Mouse (Mus musculus): Measurements from ENCODE around the gene Bcas3.

The Bcas3 gene

DNA sequence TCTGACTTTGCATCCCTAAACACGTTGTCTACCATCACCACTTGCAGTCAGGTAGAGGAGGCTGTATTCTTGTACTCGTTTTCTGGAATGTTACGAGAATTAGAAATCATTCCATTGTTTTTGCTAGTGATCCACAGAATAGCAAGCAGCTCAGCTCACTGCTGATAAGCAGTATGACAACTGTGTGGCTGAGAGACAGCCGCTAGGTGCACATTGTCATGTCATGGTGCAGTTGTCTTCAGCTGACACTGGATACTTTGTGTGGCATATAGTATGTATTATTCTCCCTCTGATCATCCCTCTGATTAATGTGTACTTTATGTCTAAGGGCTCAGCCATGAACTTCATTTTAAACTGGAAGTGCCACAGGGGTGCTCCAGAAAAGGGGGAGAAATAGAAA is 190.3 kb downstream of the Bcas3 start:
- DNase-seq, result no peak

- no peak for DNase-seq
Observed at GRCm38 (mm10) chr11:85545602-85546001, 192.6 kb downstream of the Bcas3 start.

DNA sequence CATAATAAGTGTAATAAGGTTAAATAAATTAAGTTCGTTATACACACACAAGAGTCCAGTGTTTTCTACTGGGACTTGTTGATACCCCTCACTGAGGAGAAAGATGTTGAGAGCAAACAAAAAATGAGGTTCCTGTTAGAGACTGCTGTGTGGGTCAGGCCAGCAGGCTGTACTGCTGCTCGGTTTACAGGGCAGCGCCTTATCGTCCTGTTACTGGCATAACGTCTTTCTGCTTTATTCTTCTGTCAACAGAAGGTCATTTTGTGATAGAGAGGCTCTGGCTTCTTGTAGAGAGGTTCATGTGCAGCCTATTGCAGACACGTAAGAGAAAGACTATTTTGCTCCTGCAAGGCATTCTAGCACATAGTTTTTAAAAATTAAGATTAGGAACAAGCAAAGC is 195.0 kb downstream of the Bcas3 start:
- no peak for DNase-seq

GRCm38 (mm10) chr11:85549651-85550050 is 196.7 kb downstream of the Bcas3 start:
- no peak for DNase-seq

DNA sequence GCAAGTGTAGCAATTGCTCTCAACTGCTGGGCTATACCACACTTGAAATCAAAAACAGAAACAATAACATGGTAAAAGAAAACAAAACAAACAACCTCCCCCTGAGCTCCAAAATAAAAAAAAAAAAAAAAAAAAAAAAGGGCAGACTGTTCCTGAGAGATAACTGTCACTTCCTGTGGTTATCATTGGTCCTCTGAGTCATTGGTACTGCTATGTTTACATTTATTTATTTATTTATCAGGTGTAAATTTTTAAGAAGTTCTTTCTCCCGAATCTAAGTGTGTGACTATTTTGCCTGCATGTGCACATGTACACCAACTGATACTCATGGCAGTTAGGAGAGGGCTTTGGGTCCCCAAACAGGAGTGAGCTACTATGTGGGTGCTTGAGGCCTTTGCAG is 202.1 kb downstream of the Bcas3 start:
- DNase-seq, result no peak

- DNase-seq, result no peak
Observed at GRCm38 (mm10) chr11:85555721-85556120, 202.8 kb downstream of the Bcas3 start.

- no peak for DNase-seq
Observed at GRCm38 (mm10) chr11:85565068-85565467, 212.1 kb downstream of the Bcas3 start.

GRCm38 (mm10) chr11:85571040-85571439 is 218.1 kb downstream of the Bcas3 start:
- DNase-seq, result peak; percentile 8

- DNase-seq, result peak; percentile 58
Observed at GRCm38 (mm10) chr11:85571936-85572335, 219.0 kb downstream of the Bcas3 start.

GRCm38 (mm10) chr11:85572590-85572989 is 219.6 kb downstream of the Bcas3 start:
- no peak for DNase-seq

DNA sequence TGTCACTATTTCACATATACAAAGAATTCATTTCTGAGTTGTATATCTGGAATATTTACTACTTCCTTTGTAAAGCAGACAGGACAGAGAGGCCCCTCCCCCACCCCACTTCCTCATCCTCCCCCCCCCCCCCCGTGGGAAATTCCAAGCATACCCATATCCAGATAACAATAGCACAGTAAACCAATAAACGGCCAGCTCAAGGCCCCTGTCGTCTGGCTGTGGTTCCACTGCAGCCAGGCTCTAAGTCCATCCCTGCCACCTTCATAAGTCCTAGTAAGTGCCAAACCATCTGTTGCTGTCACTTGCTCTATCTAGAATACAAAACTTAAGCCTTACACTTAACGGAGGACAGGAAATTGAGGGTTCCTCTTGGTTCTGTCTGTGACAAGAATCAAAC is 221.5 kb downstream of the Bcas3 start:
- DNase-seq, result peak; percentile 48

DNA sequence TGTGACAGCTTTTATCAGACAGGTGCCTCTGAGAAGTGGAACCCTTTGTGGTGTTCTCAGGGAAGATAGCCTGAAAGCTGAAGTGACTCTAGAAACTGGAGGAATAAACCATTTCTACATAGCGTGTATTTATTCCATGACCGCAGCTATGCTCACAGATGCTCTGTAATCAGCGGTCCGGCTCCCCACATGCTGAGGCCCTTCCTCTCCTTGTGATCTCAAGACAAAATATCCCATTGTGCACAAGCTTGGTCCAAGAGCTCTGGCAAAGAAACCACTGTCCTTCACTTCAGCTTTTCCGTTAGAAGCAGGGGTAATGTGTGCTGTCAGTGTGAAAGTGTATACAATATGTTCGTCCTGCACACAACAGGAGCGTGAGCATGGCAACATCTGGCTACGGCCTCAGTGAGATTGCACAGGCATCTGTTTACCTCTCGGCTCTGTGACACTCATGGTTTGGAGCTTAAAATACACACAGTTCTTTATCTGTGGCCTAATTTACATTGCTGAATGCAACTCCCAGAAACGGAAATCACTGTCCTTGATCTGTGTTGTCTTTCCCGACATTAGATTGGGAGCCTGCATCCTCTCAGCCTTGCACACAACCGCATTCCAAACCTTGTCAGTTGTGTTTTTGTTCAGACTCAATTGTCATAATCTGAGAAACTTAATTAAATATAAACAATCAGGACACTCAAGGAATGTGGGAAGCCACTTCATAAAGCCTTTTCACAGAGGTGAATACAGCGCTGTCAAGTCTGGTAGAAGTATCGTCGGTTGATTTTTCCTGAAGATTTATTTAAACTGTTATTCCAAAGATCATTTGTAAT is 225.1 kb downstream of the Bcas3 start:
- peak; percentile 13 for DNase-seq

- peak; percentile 35 for DNase-seq
Observed at GRCm38 (mm10) chr11:85584086-85584485, 231.1 kb downstream of the Bcas3 start.

DNA sequence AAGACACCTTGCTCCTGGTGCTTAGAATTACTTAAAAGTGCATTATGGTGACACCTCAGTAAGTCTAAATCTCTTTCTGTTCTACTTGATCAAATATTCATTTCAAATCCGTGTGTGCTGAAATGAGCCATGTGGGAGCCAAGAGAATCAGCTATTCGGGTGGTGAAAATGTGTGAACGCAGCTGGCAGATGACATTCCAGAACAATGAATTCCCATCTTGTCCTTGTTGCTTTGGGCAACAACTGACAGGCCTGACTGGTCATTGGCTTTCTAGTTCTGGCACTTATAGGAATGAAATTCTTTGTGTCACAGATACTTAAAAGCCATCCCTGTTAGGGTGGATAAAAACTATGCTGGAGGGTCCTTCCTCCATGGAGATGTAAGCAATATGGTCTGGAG is 240.7 kb downstream of the Bcas3 start:
- no peak for DNase-seq

GRCm38 (mm10) chr11:85599251-85599650 is 246.3 kb downstream of the Bcas3 start:
- DNase-seq, result no peak

- no peak for DNase-seq
Observed at GRCm38 (mm10) chr11:85603546-85604322, 250.8 kb downstream of the Bcas3 start.

DNA sequence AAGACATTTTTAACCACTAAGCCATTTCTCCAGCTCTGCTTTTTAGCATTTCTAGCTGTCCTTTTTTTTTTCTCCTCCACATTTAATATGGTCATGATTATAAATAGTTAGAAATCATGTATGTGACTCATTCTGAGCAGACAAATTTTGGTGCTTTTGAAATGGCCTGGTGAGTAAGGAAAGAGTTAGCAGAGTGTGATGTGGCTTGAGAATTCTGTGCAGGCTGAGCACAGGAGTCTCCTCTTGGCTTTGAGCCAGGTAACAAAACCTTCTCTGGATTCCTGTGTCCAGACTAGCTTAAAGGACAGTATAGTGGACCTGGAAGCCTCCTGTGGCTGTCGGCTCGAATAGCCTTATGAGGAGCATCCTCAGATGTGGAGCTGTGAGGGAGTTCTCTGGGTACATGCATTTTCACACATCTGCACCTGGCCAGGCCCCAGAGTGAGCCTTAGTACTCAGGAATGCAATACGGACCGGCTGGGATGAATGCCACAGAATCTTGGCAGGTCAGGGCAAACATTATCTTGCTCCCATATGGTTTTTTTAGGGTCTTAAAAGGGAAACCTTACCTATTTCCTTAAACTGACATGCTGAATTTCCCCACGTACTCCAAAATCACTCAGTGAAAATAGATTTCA is 256.5 kb downstream of the Bcas3 start:
- DNase-seq, result no peak

DNA sequence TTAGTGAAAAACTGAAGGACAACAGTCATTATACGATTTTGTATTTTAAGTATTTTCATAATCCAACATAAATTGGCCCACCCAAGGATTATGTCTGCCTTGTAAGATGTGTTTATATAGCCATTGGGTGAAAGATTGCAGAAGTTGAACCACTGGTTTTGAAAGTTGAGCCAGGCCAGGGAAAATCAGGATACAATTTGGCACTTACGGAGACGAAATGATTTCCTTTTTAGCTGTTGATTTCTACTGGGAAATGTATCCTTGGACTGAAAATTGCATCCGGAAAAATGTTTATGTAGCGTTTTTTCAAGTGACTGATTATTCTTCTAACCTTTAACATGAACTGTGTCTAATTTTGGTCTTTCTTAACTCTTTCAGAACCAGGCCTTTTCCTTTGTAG is 260.1 kb downstream of the Bcas3 start:
- no peak for DNase-seq

DNA sequence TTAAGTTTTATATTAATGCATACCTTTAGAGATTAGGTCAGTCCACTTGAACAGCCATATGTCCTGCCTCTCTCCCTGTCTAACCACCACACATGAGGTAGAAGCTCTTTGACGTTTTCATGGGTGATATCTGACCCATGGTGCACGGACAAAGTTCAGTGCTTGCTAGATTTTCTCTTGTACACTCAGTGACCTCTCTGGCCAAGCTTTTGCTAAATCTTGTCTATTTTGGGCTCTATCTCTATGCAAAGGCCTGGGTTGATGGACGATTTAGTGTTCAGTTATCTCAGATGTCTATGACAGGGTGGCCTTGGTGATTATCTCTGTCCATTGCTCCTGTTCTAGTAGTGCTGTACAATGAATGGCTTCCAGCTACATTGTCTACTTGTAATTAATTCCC is 260.6 kb downstream of the Bcas3 start:
- DNase-seq, result no peak

- DNase-seq, result no peak
Observed at GRCm38 (mm10) chr11:85614431-85614830, 261.5 kb downstream of the Bcas3 start.

DNA sequence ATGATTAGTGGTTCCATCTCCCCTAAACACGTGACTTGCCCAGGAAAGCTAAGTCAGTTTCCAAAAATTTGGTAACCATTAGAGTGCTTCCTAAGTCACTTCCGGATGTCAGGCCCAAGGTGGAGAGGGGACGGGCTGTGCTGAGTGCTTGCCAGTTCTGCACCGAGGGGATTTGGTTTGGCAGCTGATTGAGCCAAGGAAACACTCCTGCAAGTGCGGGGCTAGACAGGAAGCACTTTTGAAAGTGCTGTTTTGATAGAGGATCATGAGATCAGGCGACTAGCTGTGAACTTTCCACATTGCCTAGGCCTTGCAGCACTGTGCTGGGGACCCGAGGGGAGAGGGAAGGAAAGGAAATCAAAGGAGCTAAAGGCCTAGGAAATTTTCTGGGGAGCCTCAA is 262.5 kb downstream of the Bcas3 start:
- DNase-seq, result no peak

DNA sequence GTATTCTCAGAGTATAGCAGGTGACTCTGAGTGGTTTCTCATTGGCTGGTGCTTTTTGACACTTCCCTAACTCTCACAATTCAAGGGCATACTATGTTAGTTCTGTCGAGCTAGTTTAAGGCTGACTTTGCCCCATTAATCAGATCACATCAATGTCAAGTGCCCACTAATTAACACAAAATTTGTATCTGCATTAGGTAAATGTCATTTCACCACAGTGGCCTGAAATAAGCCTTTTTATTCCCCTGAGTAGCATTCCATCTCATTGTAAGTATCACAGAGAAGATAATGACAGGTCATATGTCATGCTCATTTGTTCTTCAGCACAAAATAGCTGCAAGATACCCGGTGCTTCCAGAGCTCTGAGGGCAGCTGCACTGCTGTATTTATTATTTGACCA is 268.5 kb downstream of the Bcas3 start:
- no peak for DNase-seq

- DNase-seq, result no peak
Observed at GRCm38 (mm10) chr11:85621994-85622393, 269.0 kb downstream of the Bcas3 start.

DNA sequence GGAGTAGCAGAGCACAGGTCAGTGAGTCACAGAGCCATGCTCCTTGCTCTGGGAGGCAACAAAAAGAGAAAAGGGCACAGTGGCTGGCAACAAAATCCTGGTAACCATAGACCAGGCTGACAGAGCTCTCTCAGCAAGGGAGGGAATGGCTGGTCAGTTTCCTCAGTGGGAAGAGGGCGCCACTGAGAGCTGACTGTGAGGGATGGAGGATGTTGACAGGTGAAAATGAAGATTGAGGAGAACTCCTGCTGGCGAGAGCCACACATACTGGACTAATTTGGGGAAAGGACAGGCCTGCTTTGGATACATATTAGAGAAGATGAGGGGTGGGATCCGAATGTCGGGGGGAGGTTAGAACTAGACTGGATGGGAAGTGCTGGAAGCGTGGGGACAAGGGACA is 272.2 kb downstream of the Bcas3 start:
- no peak for DNase-seq

Measured in embryo, embryonic 11 days (tissue).